Mouse (Mus musculus) layer of hippocampus, postnatal 10 days (tissue): ENCODE results near the gene Cfap99. TPM values are rescaled to one million over a fixed set of nuclear protein-coding genes. Genes with fewer than 3 reads are reported as not detected.

Experiments
- total RNA-seq, 2 experiments: library from RNA; stranded (reverse); gene quantifications; 2 replicates each; pipeline ENCODE4 v1.2.3; 2021

Cfap99 gene
- total RNA-seq, 2 experiments from 2014 or later: 0.23 to 0.40 TPM

Other genes starting within 250 kb of the Cfap99 start
- gene Poln, start 119.2 kb upstream of the Cfap99 start, total RNA-seq: 1 to 10 TPM in 1 of 2 experiments, under 1 TPM in 1; 0.58 to 2.0 TPM
- 1 to 10 TPM; 6.5 to 8.9 TPM for gene Haus3, start 119.1 kb upstream of the Cfap99 start, total RNA-seq
- 10 to 100 TPM; 64.1 to 69.0 TPM for gene Mxd4, start 100.9 kb upstream of the Cfap99 start, total RNA-seq
- gene Zfyve28, start 151 bp upstream of the Cfap99 start, total RNA-seq: 10 to 100 TPM; 23.2 to 24.5 TPM
- 10 to 100 TPM; 85.3 to 98.4 TPM for gene Rnf4, start 47.7 kb downstream of the Cfap99 start, total RNA-seq
- gene Fam193a, start 81.3 kb downstream of the Cfap99 start, total RNA-seq: 10 to 100 TPM; 43.4 to 44.8 TPM
- 10 to 100 TPM; 14.0 to 17.3 TPM for gene Tnip2, start 225.4 kb downstream of the Cfap99 start, total RNA-seq
- gene Sh3bp2, start 237.2 kb downstream of the Cfap99 start, total RNA-seq: 10 to 100 TPM in 1 of 2 experiments, 1 to 10 TPM in 1; 9.8 to 11.4 TPM